Mouse (Mus musculus) megakaryocyte-erythroid progenitor cell, adult 5 weeks (primary cell): Measurements from ENCODE around the gene Pcdh15. TPM values are rescaled to one million over a fixed set of nuclear protein-coding genes. Genes with fewer than 3 reads are reported as not detected.

ENCODE experiments used
- polyA plus RNA-seq: library from polyadenylated mRNA; stranded (reverse); fragments of >175 nt; gene quantifications from 2 replicates; pipeline ENCODE4 v1.2.3, GENCODE M21; 2012

Gene Pcdh15
- 0.03 TPM in 1 of 2 replicates, not detected in the other for polyA plus RNA-seq

GRCm38 (mm10) chr10:73098966-73099845, at the start of gene Pcdh15:
Gene Pcdh15, plus strand, starts transcription at chr10:73099342.

